Mouse (Mus musculus) ES-E14 (cell line): Measurements from ENCODE around the gene Ralgds. TPM values are rescaled to one million over a fixed set of nuclear protein-coding genes. Genes with fewer than 3 reads are reported as not detected.

Experiments used
- DNase-seq: peaks from one replicate; pipeline ENCODE4 v3.0.0-alpha.2; 2013; ENCODE audit warnings: low read depth, low spot score
- H3K27ac ChIP-seq: 2 replicates; pipeline ENCODE4 v1.5.1; 2012; ENCODE audit warnings: low read depth, mild to moderate bottlenecking, low read length, moderate library complexity, mixed read lengths; ENCODE audit not compliant: poor library complexity, insufficient read depth, severe bottlenecking
- H3K36me3 ChIP-seq: 2 replicates; pipeline ENCODE4 v1.6.1; 2012; ENCODE audit warnings: mild to moderate bottlenecking, low read length, moderate library complexity, mixed read lengths; ENCODE audit not compliant: control insufficient read depth, poor library complexity, insufficient read depth, severe bottlenecking
- H3K4me1 ChIP-seq, 2 experiments: fragments of 150-350 bp in 1 of 2; sonication (generic) in 1 of 2; 2 replicates each; pipeline ENCODE4 v1.6.1; 2012; ENCODE audit warnings: low read length in 2 of 2, mild to moderate bottlenecking in 1 of 2, mixed read lengths in 1 of 2; ENCODE audit not compliant: control insufficient read depth in 2 of 2, insufficient read depth in 2 of 2, poor library complexity in 1 of 2
- H3K4me3 ChIP-seq, 2 experiments: fragments of 150-350 bp in 1 of 2; sonication (generic) in 1 of 2; 2 replicates each; pipeline ENCODE4 v1.5.1; 2012; ENCODE audit warnings: low read length in 2 of 2, low read depth in 1 of 2, mild to moderate bottlenecking in 1 of 2, mixed read lengths in 1 of 2; ENCODE audit not compliant: insufficient read depth in 1 of 2, poor library complexity in 1 of 2, severe bottlenecking in 1 of 2
- H3K9ac ChIP-seq: 2 replicates; pipeline ENCODE4 v1.6.1; 2012; ENCODE audit warnings: low read depth, mild to moderate bottlenecking, low read length, mixed read lengths; ENCODE audit not compliant: poor library complexity, insufficient read depth, severe bottlenecking
- H3K9me3 ChIP-seq: fragments of 150-350 bp; sonication (generic); 2 replicates; pipeline ENCODE4 v1.6.1; 2012; ENCODE audit warnings: low read depth, mild to moderate bottlenecking, low read length; ENCODE audit not compliant: control insufficient read depth, insufficient read depth
- CHD2 ChIP-seq: IDR thresholded peaks from 2 replicates; pipeline ENCODE4 v1.6.1; 2014; ENCODE audit warnings: mild to moderate bottlenecking, low read depth, low read length, inconsistent platforms
- HCFC1 ChIP-seq: IDR thresholded peaks from 2 replicates; pipeline ENCODE4 v1.6.1; 2012; ENCODE audit warnings: low read length, inconsistent platforms, borderline replicate concordance; ENCODE audit not compliant: insufficient read depth
- MAFK ChIP-seq: IDR thresholded peaks from 2 replicates; pipeline ENCODE4 v1.6.1; 2014; ENCODE audit warnings: mild to moderate bottlenecking, low read depth, low read length, inconsistent platforms; ENCODE audit not compliant: insufficient read depth
- ZC3H11A ChIP-seq: IDR thresholded peaks from 2 replicates; pipeline ENCODE4 v1.6.1; 2012; ENCODE audit warnings: low read depth, mild to moderate bottlenecking, inconsistent platforms, low read length, borderline replicate concordance
- ZNF384 ChIP-seq: IDR thresholded peaks from 2 replicates; pipeline ENCODE4 v1.6.1; 2012; ENCODE audit warnings: low read depth, low read length, inconsistent platforms
- in situ Hi-C, 2 experiments: fragments of 600-800 bp; cut with MboI; formaldehyde crosslinking; loops; one replicate each; pipeline ENCODE4 v1.15.1; 2025; ENCODE audit warnings: low sequenced_read_pairs in 2 of 2, inconsistent platforms in 1 of 2; ENCODE audit not compliant: unreplicated experiment in 2 of 2
- total RNA-seq: library from RNA; depleted of rRNA; stranded (reverse); fragments of 300-350 nt; gene quantifications from 2 replicates; pipeline ENCODE4 v1.2.3, GENCODE M21; 2012; rRNA removed

Gene Ralgds
- total RNA-seq = 18.2 and 24.8 TPM in 2 replicates

DNA sequence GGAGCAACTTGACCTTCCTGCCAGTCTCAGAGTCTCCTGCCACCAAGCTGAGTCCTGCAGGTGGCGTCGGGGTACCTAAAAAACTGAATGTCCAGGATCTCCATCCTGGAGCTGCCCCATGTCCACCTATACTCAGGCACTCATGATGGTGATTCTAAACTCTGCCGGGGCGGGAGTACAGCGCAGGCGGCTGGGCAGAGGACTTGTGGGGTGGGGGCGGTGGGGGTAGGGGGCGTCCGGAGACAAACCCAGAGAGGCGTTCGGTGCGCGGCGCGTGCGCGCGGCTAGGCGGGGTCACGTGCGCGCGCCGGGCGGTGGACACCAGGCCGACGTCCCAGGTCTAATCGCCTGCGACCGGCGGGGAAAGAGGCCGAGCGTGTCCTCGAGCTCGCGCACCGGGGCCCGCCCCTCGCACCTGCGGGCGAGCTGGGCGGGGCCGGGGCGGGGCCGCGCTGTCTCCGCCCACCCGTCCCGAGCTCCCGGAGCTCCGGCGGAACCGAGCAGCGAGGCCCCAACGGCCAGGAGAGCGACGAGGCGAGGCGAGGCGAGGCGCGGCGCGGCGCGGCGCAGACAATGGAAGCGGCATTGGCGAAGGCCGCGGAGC, at the start of gene Ralgds:
TSS of gene Ralgds (plus strand) at position 328 of the 604 bp plus-strand sequence.
- Histone ChIP-seq H3K9ac (peak within 1 kb of the TSS; percentile 81), H3K9me3 (no peaks in the 10 kb centered on the region), H3K27ac (peak within 1 kb of the TSS; percentile 19), H3K4me1 (peaks cover 3 to 16% of the 10 kb centered on the region in 2 experiments), H3K36me3 (peaks cover 3% of the 10 kb centered on the region; the same call in 1 of the 2 replicates), H3K4me3 (peak within 1 kb of the TSS; percentile 66 to 73)
- no peak for TF ChIP-seq MAFK
- no peak for TF ChIP-seq CHD2
- 0 out of 2 replicates have a peak, but pooled peaks have one; percentile 26 for TF ChIP-seq HCFC1
- in situ Hi-C loops = no loop called here
- no peak for DNase-seq

DNA sequence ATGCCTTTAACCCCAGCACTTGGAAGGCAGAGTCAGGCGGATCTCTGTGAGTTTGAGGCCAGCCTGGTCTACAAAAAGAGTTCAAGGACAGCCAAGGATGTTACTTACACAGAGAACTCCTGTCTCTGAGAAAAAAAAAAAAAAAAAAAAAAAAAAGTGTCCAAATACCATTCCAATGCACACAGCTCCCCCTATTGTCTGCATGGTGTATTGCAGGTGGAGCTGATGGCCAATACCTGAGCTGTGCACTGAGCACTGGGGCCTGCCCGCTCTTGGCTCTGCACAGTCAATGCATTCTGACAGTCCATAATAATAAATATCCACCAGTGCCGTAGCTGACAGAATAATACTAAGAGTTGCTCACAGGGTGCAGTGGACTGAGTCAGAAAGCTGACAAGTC, 49.0 kb upstream of the Ralgds start:
- Histone ChIP-seq H3K9ac (no peak overlapping the region), H3K9me3 (no peaks in the 10 kb centered on the region), H3K4me3 (no peak overlapping the region; a peak in 1 of 4 replicates), H3K4me1 (peaks cover 4 to 10% of the 10 kb centered on the region in 2 experiments; a peak in 3 of 4 replicates), H3K27ac (no peak overlapping the region), H3K36me3 (peaks cover 4% of the 10 kb centered on the region; the same call in 1 of the 2 replicates)
- in situ Hi-C loops = no loop called here
- DNase-seq = peak; percentile 84
- TF ChIP-seq CHD2 = no peak
- TF ChIP-seq HCFC1 = 0 out of 2 replicates have a peak, but pooled peaks have one; percentile 20
- TF ChIP-seq ZNF384 = peak; percentile 100
- peak; percentile 41; the same call in 1 of the 2 replicates for TF ChIP-seq MAFK
- peak; percentile 35; the same call in 1 of the 2 replicates for TF ChIP-seq ZC3H11A

DNA sequence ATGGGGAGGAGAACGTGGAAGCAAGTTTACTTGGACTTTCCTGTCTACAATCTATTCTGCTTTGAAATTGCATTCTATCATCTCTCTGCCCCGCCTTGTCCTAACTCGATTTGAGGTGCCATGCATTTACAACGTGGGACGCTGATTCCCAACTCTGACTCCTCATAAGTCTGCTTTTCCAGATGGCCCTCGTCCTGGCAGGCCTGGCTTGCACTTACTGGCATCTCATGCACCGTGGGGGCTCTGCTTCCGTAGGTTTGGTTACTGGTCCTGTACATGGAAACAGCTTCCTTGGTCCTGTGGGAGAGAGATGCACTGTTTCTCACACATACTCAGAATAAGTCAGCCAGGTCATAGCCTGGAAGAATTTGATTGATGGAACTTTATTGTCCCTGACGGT, 48.0 kb upstream of the Ralgds start:
- no peak overlapping the region for H3K9ac ChIP-seq
- TF ChIP-seq ZC3H11A (no peak), CHD2 (no peak), HCFC1 (no peak), ZNF384 (no peak), MAFK (no peak)

DNA sequence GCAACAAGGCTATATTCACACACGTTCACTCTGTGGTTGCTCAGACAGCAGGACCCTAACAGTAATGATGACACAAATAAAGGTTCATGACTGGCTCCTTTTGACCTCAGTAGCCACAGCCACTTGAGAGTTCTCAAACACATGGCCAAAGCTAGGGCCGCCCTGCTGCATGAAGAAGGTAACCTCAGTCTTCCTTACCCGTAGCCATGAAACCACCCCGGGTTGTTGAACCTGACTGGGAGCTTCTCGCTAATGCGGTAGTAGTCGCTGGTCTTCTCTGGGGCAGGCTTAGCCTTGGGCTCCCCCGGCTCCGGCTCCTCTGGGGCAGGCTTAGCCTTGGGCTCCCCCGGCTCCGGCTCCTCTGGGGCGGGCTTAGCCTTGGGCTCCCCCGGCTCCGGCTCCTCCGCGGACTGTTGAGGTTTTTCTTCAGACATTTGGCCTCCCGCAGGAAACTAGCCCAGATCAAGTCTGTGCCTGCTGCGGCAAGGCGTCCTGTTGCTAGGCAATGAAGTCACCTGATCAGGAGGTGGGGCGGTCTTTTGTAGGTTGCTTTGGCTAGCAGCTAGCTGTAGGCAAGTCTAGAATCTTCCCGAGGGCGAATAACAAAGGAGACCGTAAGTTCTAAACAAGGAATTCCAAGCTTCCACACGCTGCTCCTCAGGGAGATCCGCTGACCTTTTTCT, 46.9 kb upstream of the Ralgds start, which contains the start of gene 1700007K13Rik:
TSS of gene 1700007K13Rik (minus strand) at position 497 of the 683 bp plus-strand sequence.
- TF ChIP-seq HCFC1 (no peak), ZNF384 (no peak), ZC3H11A (no peak), CHD2 (no peak), MAFK (no peak)
- peaks cover 14% of the 10 kb centered on the region for H3K36me3 ChIP-seq
- H3K27ac ChIP-seq = peak within 1 kb of the TSS; percentile 48; the same call in 1 of the 2 replicates
- H3K4me3 ChIP-seq = peak within 1 kb of the TSS; percentile 63 to 68
- H3K9me3 ChIP-seq = no peaks in the 10 kb centered on the region
- in situ Hi-C loops = no loop called here
- peak within 1 kb of the TSS; percentile 64 for H3K9ac ChIP-seq
- peaks cover 4 to 15% of the 10 kb centered on the region in 2 experiments; a peak in 3 of 4 replicates for H3K4me1 ChIP-seq
- peak; percentile 90 for DNase-seq

More for the DNA sequence above, 48.0 kb upstream of the Ralgds start:
- no peak for DNase-seq
- Histone ChIP-seq H3K4me1 (peaks cover 4 to 15% of the 10 kb centered on the region in 2 experiments; a peak in 3 of 4 replicates), H3K36me3 (peaks cover 13% of the 10 kb centered on the region), H3K9me3 (no peaks in the 10 kb centered on the region), H3K4me3 (no peak overlapping the region), H3K27ac (no peak overlapping the region)
- in situ Hi-C loops = no loop called here
